Mouse (Mus musculus) heart, adult 2 months (tissue): ENCODE data around the gene Rpia.

ENCODE experiments used
- CTCF ChIP-seq: fragments of 200-600 bp; IDR thresholded peaks from 2 replicates; pipeline ENCODE4 v1.8.1; 2022; ENCODE audit warnings: antibody characterized with exemption, mild to moderate bottlenecking, moderate library complexity
- EP300 ChIP-seq: fragments of 200-500 bp; IDR thresholded peaks from 2 replicates; pipeline ENCODE4 v1.6.1; 2011; ENCODE audit warnings: low read depth, low read length, control low read depth; ENCODE audit not compliant: insufficient read depth
- POLR2A ChIP-seq: fragments of 200-500 bp; IDR thresholded peaks from 2 replicates; pipeline ENCODE4 v1.6.1; 2011; ENCODE audit warnings: mild to moderate bottlenecking, low read depth, low read length, control low read depth; ENCODE audit not compliant: insufficient read depth

DNA sequence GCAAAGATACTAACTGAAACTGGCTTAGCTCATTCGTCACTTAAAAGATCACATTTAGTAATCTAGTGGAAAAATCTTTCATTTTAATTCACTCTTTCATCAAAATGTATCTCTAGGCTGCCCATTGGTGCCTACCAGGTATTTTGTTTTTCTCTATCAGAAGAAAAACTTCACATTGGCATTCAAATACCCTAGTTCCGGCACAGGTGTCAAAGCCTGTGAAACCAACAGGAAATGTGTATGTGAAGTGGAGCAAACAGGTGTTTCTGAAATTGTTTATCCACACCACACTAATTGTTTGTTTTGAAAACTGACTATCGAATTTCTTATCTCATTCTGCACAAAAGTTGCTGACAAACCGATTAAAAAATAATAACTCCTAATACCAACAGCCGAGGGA lies 27.5 kb downstream of the Rpia start:
- no peak for TF ChIP-seq CTCF
- no peak for TF ChIP-seq POLR2A
- TF ChIP-seq EP300 = no peak
